Mouse (Mus musculus) lung, postnatal 14 days (tissue): ENCODE measurements around the gene Copa.

Experiments used
- DNase-seq: peaks from one replicate; pipeline ENCODE4 v3.0.0; 2021

Copa gene

GRCm38 (mm10) chr1:172093522-172093921 lies 11.2 kb downstream of the Copa start:
- DNase-seq: no peak

- no peak for DNase-seq
These were observed 12.0 kb downstream of the Copa start for GRCm38 (mm10) chr1:172094295-172094694.

- DNase-seq: peak; percentile 10
These were observed 12.9 kb downstream of the Copa start for GRCm38 (mm10) chr1:172095202-172095601.

- DNase-seq: no peak
These were observed 17.1 kb downstream of the Copa start for GRCm38 (mm10) chr1:172099325-172100033.

GRCm38 (mm10) chr1:172103619-172104018 lies 21.3 kb downstream of the Copa start:
- no peak for DNase-seq

- DNase-seq: no peak
These were observed 22.8 kb downstream of the Copa start for GRCm38 (mm10) chr1:172105101-172105500.

GRCm38 (mm10) chr1:172107777-172108477 lies 25.6 kb downstream of the Copa start:
- DNase-seq: no peak

- DNase-seq: no peak
These were observed 34.6 kb downstream of the Copa start for GRCm38 (mm10) chr1:172116948-172117347.

GRCm38 (mm10) chr1:172119100-172119499 lies 36.8 kb downstream of the Copa start:
- no peak for DNase-seq

GRCm38 (mm10) chr1:172119720-172120119 lies 37.4 kb downstream of the Copa start:
- peak; percentile 40 for DNase-seq

GRCm38 (mm10) chr1:172122671-172123070 lies 40.3 kb downstream of the Copa start:
- DNase-seq: no peak

GRCm38 (mm10) chr1:172124572-172124971 lies 42.2 kb downstream of the Copa start:
- no peak for DNase-seq

- peak; percentile 76 for DNase-seq
These were observed 44.3 kb downstream of the Copa start, which contains the start of gene Pex19 for GRCm38 (mm10) chr1:172126376-172127347. TSS of gene Pex19 (plus strand) at chr1:172126755.

GRCm38 (mm10) chr1:172127487-172127886 lies 45.2 kb downstream of the Copa start:
- DNase-seq: no peak

GRCm38 (mm10) chr1:172128563-172128962 lies 46.2 kb downstream of the Copa start:
- DNase-seq: no peak

- DNase-seq: peak; percentile 15
These were observed 46.8 kb downstream of the Copa start for GRCm38 (mm10) chr1:172129108-172129507.

- no peak for DNase-seq
These were observed 47.5 kb downstream of the Copa start for GRCm38 (mm10) chr1:172129780-172130179.

GRCm38 (mm10) chr1:172132319-172132718 lies 50.0 kb downstream of the Copa start:
- no peak for DNase-seq

GRCm38 (mm10) chr1:172133535-172133934 lies 51.2 kb downstream of the Copa start:
- DNase-seq: no peak

GRCm38 (mm10) chr1:172134072-172134471 lies 51.7 kb downstream of the Copa start:
- no peak for DNase-seq

GRCm38 (mm10) chr1:172140160-172140559 lies 57.8 kb downstream of the Copa start:
- no peak for DNase-seq

GRCm38 (mm10) chr1:172140825-172141224 lies 58.5 kb downstream of the Copa start:
- DNase-seq: no peak

- no peak for DNase-seq
These were observed 59.2 kb downstream of the Copa start for GRCm38 (mm10) chr1:172141529-172141928.
